Mouse (Mus musculus) liver, postnatal 0 days (tissue): ENCODE measurements around the gene Kcna4. TPM values are rescaled to one million over a fixed set of nuclear protein-coding genes. Genes with fewer than 3 reads are reported as not detected.

Experiments used
- ATAC-seq: fragments of 200-750 bp; cut with Nextera tagmentation; 2 replicates; pipeline ENCODE4 v1.8.0; 2017; ENCODE audit warnings: mild to moderate bottlenecking, moderate library complexity
- DNase-seq: peaks from one replicate; pipeline ENCODE4 v3.0.0-alpha.2; 2016
- H3K27ac ChIP-seq: fragments of 300-500 bp; sonication (generic); 2 replicates; pipeline ENCODE4 v1.5.1; 2014; ENCODE audit warnings: antibody characterized with exemption, moderate library complexity, mild to moderate bottlenecking, low read depth
- H3K27me3 ChIP-seq: fragments of 300-500 bp; sonication (generic); 2 replicates; pipeline ENCODE4 v1.6.1; 2014; ENCODE audit warnings: low read length, control low read depth, mixed read lengths; ENCODE audit not compliant: insufficient read depth
- H3K36me3 ChIP-seq: fragments of 300-500 bp; sonication (generic); replicated peaks from 2 replicates; pipeline ENCODE4 v1.6.1; 2014; ENCODE audit warnings: mild to moderate bottlenecking, control low read depth, low read length, moderate library complexity, mixed read lengths; ENCODE audit not compliant: insufficient read depth
- H3K4me1 ChIP-seq: fragments of 300-500 bp; sonication (generic); 2 replicates; pipeline ENCODE4 v1.6.1; 2014; ENCODE audit warnings: antibody characterized with exemption, mild to moderate bottlenecking, control low read depth; ENCODE audit not compliant: insufficient read depth
- H3K4me2 ChIP-seq: fragments of 300-500 bp; sonication (generic); 2 replicates; pipeline ENCODE4 v1.6.1; 2014; ENCODE audit warnings: low read depth, mild to moderate bottlenecking, low read length, moderate library complexity, mixed read lengths
- H3K4me3 ChIP-seq: fragments of 300-500 bp; sonication (generic); 2 replicates; pipeline ENCODE4 v1.5.1; 2014; ENCODE audit warnings: low read depth, low read length
- H3K9ac ChIP-seq: fragments of 300-500 bp; sonication (generic); replicated peaks from 2 replicates; pipeline ENCODE4 v1.6.1; 2014; ENCODE audit warnings: mild to moderate bottlenecking, moderate library complexity
- H3K9me3 ChIP-seq: fragments of 300-500 bp; sonication (generic); 2 replicates; pipeline ENCODE4 v1.6.1; 2016; ENCODE audit warnings: mild to moderate bottlenecking, control low read depth, low read length, mixed read lengths
- CTCF ChIP-seq: sonication (generic); IDR thresholded peaks from 2 replicates; pipeline ENCODE4 v1.5.1; 2016; ENCODE audit warnings: antibody characterized with exemption, low read depth
- EP300 ChIP-seq: IDR thresholded peaks from 2 replicates; pipeline ENCODE4 v1.6.1; 2016; ENCODE audit warnings: antibody characterized with exemption, low read depth, mild to moderate bottlenecking
- WGBS: fragments of 180-500 bp; shearing (Covaris S2); extraction: QIAGEN DNeasy Blood & Tissue Kit; methylation state at CpG from one replicate; pipeline ENCODE4 v1.1.7; 2014; ENCODE audit not compliant: insufficient replicate concordance; 5-methylcytosine and 5-hydroxymethylcytosine counted together
- polyA plus RNA-seq: library from polyadenylated mRNA; unstranded; fragments of >200 nt; fragmentation: Nextera tagmentation; extraction: Ambion mirVana; gene quantifications from 2 replicates; pipeline ENCODE4 v1.2.1, GENCODE M21; 2015

Gene Kcna4
- 0.02 TPM in 1 of 2 replicates, not detected in the other for polyA plus RNA-seq

- H3K9ac ChIP-seq, result no peak within 1 kb of the TSS
- peaks cover 10% of the 10 kb centered on the region; the same call in 1 of the 2 replicates for H3K27me3 ChIP-seq
- TF ChIP-seq CTCF (no peak), EP300 (no peak)
- 7% methylated on average over 24 of the region's 24 CpGs for WGBS
- H3K9me3 ChIP-seq, result no peaks in the 10 kb centered on the region
- no peaks in the 10 kb centered on the region for H3K36me3 ChIP-seq
- DNase-seq, result peak; percentile 15
- 0 out of 2 replicates have a peak within 1 kb of the TSS, but pooled peaks have one; percentile 18 for H3K4me2 ChIP-seq
- no peak within 1 kb of the TSS for H3K27ac ChIP-seq
- peak within 1 kb of the TSS; percentile 4; the same call in 1 of the 2 replicates for H3K4me3 ChIP-seq
- H3K4me1 ChIP-seq, result 0 out of 2 replicates have a peak, but pooled peaks cover 2% of the 10 kb centered on the region
- ATAC-seq, result no peak
Measured at GRCm38 (mm10) chr2:107289990-107290696, at the start of gene Kcna4. TSS of gene Kcna4 (plus strand) at chr2:107290639.

- Histone ChIP-seq H3K9ac (no peak overlapping the region), H3K4me1 (no peaks in the 10 kb centered on the region), H3K36me3 (no peaks in the 10 kb centered on the region), H3K27me3 (no peaks in the 10 kb centered on the region), H3K27ac (no peak overlapping the region), H3K4me3 (no peak overlapping the region), H3K9me3 (no peaks in the 10 kb centered on the region), H3K4me2 (no peak overlapping the region)
- ATAC-seq (no peak), DNase-seq (no peak)
- TF ChIP-seq EP300, result no peak
- TF ChIP-seq CTCF, result no peak
- WGBS, result 64% methylated on average over 3 of the region's 3 CpGs
Measured at GRCm38 (mm10) chr2:107258091-107258490, 32.3 kb upstream of the Kcna4 start.

GRCm38 (mm10) chr2:107266251-107266650 is 24.2 kb upstream of the Kcna4 start:
- no peaks in the 10 kb centered on the region for H3K4me1 ChIP-seq
- no peak overlapping the region for H3K27ac ChIP-seq
- no peaks in the 10 kb centered on the region for H3K36me3 ChIP-seq
- H3K27me3 ChIP-seq, result no peaks in the 10 kb centered on the region
- no peak for DNase-seq
- TF ChIP-seq EP300 (no peak), CTCF (no peak)
- WGBS, result 58% methylated on average over 2 of the region's 2 CpGs
- H3K4me3 ChIP-seq, result no peak overlapping the region
- no peaks in the 10 kb centered on the region for H3K9me3 ChIP-seq
- H3K9ac ChIP-seq, result no peak overlapping the region
- ATAC-seq, result no peak
- H3K4me2 ChIP-seq, result no peak overlapping the region

- WGBS, result 64% methylated on average over 3 of the region's 3 CpGs
- no peak overlapping the region for H3K27ac ChIP-seq
- H3K27me3 ChIP-seq, result no peaks in the 10 kb centered on the region
- TF ChIP-seq EP300, result no peak
- no peak for TF ChIP-seq CTCF
- ATAC-seq (no peak), DNase-seq (no peak)
- no peak overlapping the region for H3K9ac ChIP-seq
- no peaks in the 10 kb centered on the region for H3K9me3 ChIP-seq
- H3K4me1 ChIP-seq, result no peaks in the 10 kb centered on the region
- no peaks in the 10 kb centered on the region for H3K36me3 ChIP-seq
- no peak overlapping the region for H3K4me3 ChIP-seq
- no peak overlapping the region for H3K4me2 ChIP-seq
Measured at GRCm38 (mm10) chr2:107270050-107270449, 20.4 kb upstream of the Kcna4 start.

DNA sequence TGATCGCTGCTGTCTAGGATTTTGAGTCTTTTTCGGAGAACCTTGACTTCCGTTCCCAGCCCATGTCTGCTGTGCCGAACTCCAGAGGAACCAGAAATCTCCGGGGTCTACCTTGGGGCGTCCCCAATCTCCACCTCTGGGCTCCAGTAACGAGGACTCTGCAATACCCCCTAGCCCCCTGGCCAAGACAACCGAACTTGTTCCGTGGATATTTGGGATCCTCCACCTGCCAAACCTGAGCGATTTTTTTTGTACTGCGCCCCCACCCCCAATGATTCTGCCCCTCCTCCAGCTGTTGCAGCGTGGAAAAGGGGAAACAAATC is 219 bp downstream of the Kcna4 start:
- no peak for DNase-seq
- no peak overlapping the region for H3K27ac ChIP-seq
- ATAC-seq, result no peak
- no peak overlapping the region for H3K9ac ChIP-seq
- TF ChIP-seq EP300 (no peak), CTCF (no peak)
- 2% methylated on average over 11 of the region's 12 CpGs for WGBS
- H3K36me3 ChIP-seq, result no peaks in the 10 kb centered on the region
- H3K4me2 ChIP-seq, result 0 out of 2 replicates have a peak overlapping the region, but pooled peaks have one; percentile 18
- H3K4me3 ChIP-seq, result peak overlapping the region; percentile 4; the same call in 1 of the 2 replicates
- no peaks in the 10 kb centered on the region for H3K9me3 ChIP-seq
- 0 out of 2 replicates have a peak, but pooled peaks cover 2% of the 10 kb centered on the region for H3K4me1 ChIP-seq
- peaks cover 10% of the 10 kb centered on the region; the same call in 1 of the 2 replicates for H3K27me3 ChIP-seq

DNA sequence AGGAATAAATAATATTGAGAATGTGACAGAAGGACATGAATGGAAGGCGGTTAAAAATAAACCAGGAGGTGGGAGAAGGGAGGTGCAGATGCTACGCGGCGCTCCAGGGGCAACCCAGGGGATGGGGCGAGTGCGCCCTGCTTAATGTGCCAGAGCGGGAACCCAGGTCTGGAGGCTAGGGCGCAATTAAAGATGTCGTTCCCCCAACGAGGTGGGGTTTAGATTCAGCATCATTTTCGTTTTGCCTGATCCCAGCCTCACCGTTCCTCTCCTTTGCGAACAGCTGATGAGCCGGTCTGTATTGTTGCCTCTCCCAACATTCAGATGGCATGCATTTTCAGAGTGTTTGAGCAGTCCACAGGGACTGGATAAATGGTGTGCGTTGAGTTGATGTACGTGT is 703 bp downstream of the Kcna4 start:
- Histone ChIP-seq H3K27me3 (peaks cover 10% of the 10 kb centered on the region; the same call in 1 of the 2 replicates), H3K36me3 (no peaks in the 10 kb centered on the region), H3K4me3 (no peak overlapping the region), H3K4me1 (0 out of 2 replicates have a peak, but pooled peaks cover 2% of the 10 kb centered on the region), H3K27ac (no peak overlapping the region), H3K4me2 (no peak overlapping the region), H3K9ac (no peak overlapping the region), H3K9me3 (no peaks in the 10 kb centered on the region)
- WGBS, result 7% methylated on average over 16 of the region's 16 CpGs
- TF ChIP-seq EP300 (no peak), CTCF (no peak)
- ATAC-seq (no peak), DNase-seq (no peak)
